Mouse (Mus musculus) midbrain, embryonic 13.5 days (tissue): ENCODE measurements at regions not wholly inside any gene's neighbourhood (a gene's known extent, or its start where the extent isn't known, plus 50 kb on each side); places are given as distances from the start of the nearest gene placed in this dataset.

Experiments
- ATAC-seq: fragments of 200-750 bp; cut with Nextera tagmentation; 2 replicates; pipeline ENCODE4 v1.8.0; 2017; ENCODE audit warnings: mild to moderate bottlenecking, moderate TSS enrichment, moderate library complexity
- H3K27ac ChIP-seq: fragments of 300-500 bp; sonication (generic); 2 replicates; pipeline ENCODE4 v1.5.1; 2015; ENCODE audit warnings: inconsistent platforms, mild to moderate bottlenecking, moderate library complexity
- H3K27me3 ChIP-seq: fragments of 300-500 bp; sonication (generic); 2 replicates; pipeline ENCODE4 v1.6.1; 2015; ENCODE audit warnings: mild to moderate bottlenecking, inconsistent platforms
- H3K36me3 ChIP-seq: fragments of 300-500 bp; sonication (generic); 2 replicates; pipeline ENCODE4 v1.6.1; 2015; ENCODE audit warnings: mild to moderate bottlenecking, inconsistent platforms
- H3K4me1 ChIP-seq: fragments of 300-500 bp; sonication (generic); replicated peaks from 2 replicates; pipeline ENCODE4 v1.6.1; 2015; ENCODE audit warnings: inconsistent platforms
- H3K4me2 ChIP-seq: fragments of 300-500 bp; sonication (generic); replicated peaks from 2 replicates; pipeline ENCODE4 v1.6.1; 2015; ENCODE audit warnings: moderate library complexity, mild to moderate bottlenecking, inconsistent platforms
- H3K4me3 ChIP-seq: fragments of 300-500 bp; sonication (generic); replicated peaks from 2 replicates; pipeline ENCODE4 v1.5.1; 2015; ENCODE audit warnings: mild to moderate bottlenecking, inconsistent platforms
- H3K9ac ChIP-seq: fragments of 300-500 bp; sonication (generic); replicated peaks from 2 replicates; pipeline ENCODE4 v1.6.1; 2015; ENCODE audit warnings: mild to moderate bottlenecking, inconsistent platforms
- H3K9me3 ChIP-seq: fragments of 300-500 bp; sonication (generic); 2 replicates; pipeline ENCODE4 v1.6.1; 2016; ENCODE audit warnings: mild to moderate bottlenecking, inconsistent platforms
- WGBS: fragments of 180-500 bp; shearing (Covaris S2); methylation state at CpG from one replicate; pipeline ENCODE4 v1.1.7; 2015; 5-methylcytosine and 5-hydroxymethylcytosine counted together

DNA sequence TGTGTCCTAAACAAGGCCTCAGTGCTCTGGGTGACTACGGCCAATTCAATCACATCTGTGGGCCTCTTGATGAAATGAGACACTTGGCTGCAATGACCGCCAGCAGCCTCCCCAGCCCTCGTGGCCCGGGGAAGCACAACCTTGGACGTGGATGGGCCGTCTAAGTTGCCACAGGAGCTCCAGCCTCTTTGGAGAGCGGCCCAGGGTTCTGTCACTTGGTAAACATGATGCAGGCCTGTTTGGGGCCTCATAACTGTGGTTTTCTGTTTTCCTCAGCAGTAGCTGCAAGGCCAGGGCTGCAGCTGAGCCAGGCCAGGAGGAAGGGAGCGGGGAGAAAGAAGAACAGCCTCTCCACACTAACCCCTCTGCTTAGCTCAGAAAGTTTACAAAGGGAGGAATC is 105.2 kb upstream of the Zmiz1 start:
- Histone ChIP-seq H3K27me3 (no peaks in the 10 kb centered on the region), H3K36me3 (no peaks in the 10 kb centered on the region), H3K9ac (no peak overlapping the region), H3K27ac (no peak overlapping the region), H3K9me3 (no peaks in the 10 kb centered on the region), H3K4me1 (no peaks in the 10 kb centered on the region; the same call in 1 of the 2 replicates), H3K4me3 (no peak overlapping the region), H3K4me2 (no peak overlapping the region)
- WGBS = 90% methylated on average over 8 of the region's 8 CpGs
- no peak for ATAC-seq

DNA sequence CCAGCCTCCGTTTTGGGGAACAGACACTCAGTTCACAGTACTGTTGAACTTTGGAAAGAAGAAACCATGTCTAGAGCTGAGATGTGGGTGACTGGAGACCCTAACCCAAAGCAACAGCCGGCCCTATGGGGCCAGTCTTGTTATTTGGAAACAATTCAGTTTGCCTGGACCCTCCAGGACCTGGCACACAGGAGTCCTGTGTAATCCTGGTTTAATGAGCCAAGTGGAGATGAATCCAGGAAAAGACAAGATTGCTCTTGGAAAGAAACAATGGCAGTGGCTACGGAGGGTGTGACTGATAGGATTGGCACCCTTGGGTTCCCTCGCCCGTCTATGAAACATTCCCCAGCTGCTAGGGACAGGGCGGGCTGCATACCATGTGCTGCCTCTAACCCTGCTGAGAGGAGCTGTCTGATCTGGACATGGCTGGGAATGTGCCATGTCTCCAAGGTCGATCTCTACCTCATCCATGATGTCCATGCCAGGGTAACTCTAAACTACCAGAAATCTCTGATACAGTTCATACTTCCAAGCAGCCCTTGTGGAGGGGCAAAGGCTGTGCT is 104.6 kb upstream of the Zmiz1 start:
- WGBS = 60% methylated on average over 7 of the region's 7 CpGs
- H3K27ac ChIP-seq = no peak overlapping the region
- no peak overlapping the region for H3K4me3 ChIP-seq
- no peak overlapping the region for H3K4me2 ChIP-seq
- ATAC-seq = no peak
- no peaks in the 10 kb centered on the region for H3K27me3 ChIP-seq
- no peaks in the 10 kb centered on the region; the same call in 1 of the 2 replicates for H3K4me1 ChIP-seq
- H3K36me3 ChIP-seq = no peaks in the 10 kb centered on the region
- no peak overlapping the region for H3K9ac ChIP-seq
- H3K9me3 ChIP-seq = no peaks in the 10 kb centered on the region

- Histone ChIP-seq H3K4me3 (no peak overlapping the region), H3K4me1 (peaks cover 12% of the 10 kb centered on the region), H3K27me3 (no peaks in the 10 kb centered on the region), H3K9me3 (no peaks in the 10 kb centered on the region), H3K9ac (no peak overlapping the region), H3K36me3 (no peaks in the 10 kb centered on the region), H3K27ac (no peak overlapping the region), H3K4me2 (no peak overlapping the region)
- 87% methylated on average over 9 of the region's 9 CpGs for WGBS
- ATAC-seq = no peak
Measured at GRCm38 (mm10) chr14:25357805-25358204, 101.2 kb upstream of the Zmiz1 start.

DNA sequence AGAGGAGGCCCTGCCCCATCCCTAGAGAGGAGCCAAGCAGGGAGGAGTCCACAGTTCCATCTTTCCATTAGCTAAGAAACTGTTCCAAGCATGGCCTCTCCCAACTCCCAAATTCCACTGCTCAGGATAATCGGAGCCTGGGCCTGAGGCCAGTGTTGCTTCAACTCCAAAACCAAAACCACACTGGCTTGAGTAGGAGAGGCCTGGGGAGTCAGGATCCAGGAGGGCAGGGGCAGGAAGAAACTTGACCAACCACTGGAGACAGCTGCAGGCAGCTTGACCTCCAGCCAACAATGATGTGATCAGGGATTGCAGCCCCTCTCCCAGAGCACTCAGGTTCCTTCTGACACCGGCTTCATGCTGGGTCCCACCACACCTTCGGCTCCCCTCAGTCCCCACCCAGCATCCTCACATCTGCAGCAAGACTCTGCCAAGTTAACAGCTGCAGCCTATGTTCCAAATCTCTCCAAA is 99.1 kb upstream of the Zmiz1 start:
- ATAC-seq = no peak
- no peaks in the 10 kb centered on the region for H3K36me3 ChIP-seq
- peaks cover 16% of the 10 kb centered on the region for H3K4me1 ChIP-seq
- WGBS = 87% methylated on average over 3 of the region's 3 CpGs
- no peaks in the 10 kb centered on the region for H3K27me3 ChIP-seq
- H3K9ac ChIP-seq = no peak overlapping the region
- no peak overlapping the region for H3K4me3 ChIP-seq
- no peak overlapping the region for H3K4me2 ChIP-seq
- H3K27ac ChIP-seq = no peak overlapping the region
- no peaks in the 10 kb centered on the region for H3K9me3 ChIP-seq

DNA sequence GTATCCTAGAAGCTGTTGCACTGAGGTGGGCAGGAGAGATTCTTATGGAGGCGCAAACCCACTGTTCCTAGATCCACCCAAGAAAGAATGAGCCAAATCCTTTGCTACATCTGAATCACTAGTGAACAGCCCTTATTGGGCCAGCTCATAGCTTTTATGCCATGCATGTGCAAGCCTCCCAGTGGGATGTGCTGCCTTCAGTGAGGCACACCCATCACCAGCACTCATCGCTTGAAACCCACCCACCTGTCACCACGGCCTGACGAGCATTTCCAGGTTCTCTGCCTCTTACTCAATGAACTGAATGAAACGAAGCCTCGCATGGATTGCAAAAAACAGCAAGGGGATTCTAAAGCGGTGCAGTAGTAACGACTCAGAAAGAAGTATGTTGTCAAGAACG is 98.3 kb upstream of the Zmiz1 start:
- WGBS = 81% methylated on average over 9 of the region's 9 CpGs
- ATAC-seq = no peak
- no peaks in the 10 kb centered on the region for H3K9me3 ChIP-seq
- no peaks in the 10 kb centered on the region for H3K36me3 ChIP-seq
- no peaks in the 10 kb centered on the region for H3K27me3 ChIP-seq
- no peak overlapping the region for H3K4me3 ChIP-seq
- peaks cover 16% of the 10 kb centered on the region for H3K4me1 ChIP-seq
- no peak overlapping the region for H3K9ac ChIP-seq
- no peak overlapping the region for H3K4me2 ChIP-seq
- H3K27ac ChIP-seq = no peak overlapping the region

DNA sequence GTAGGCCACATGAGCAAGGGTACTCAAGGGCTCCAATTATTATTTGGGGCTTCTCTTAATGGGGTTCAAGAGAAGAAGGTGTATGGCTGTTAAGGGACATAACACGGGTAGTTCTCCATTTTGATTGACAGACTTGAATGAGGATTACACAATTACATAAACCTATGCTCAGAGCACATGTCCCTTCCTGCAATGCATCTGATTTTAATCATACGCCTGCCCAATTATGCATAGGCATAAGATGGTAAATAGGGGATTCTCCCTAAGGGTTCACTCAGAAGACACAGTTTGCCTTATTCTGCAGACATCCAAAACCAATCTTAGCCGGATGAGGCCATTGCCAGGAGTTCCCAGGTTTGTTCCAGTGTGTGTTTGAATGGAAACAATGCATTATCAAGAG is 97.9 kb upstream of the Zmiz1 start:
- H3K9me3 ChIP-seq = no peaks in the 10 kb centered on the region
- H3K4me1 ChIP-seq = peaks cover 16% of the 10 kb centered on the region
- no peak overlapping the region for H3K9ac ChIP-seq
- H3K27ac ChIP-seq = no peak overlapping the region
- no peaks in the 10 kb centered on the region for H3K36me3 ChIP-seq
- no peak overlapping the region for H3K4me2 ChIP-seq
- no peak overlapping the region for H3K4me3 ChIP-seq
- 68% methylated on average over 3 of the region's 3 CpGs for WGBS
- H3K27me3 ChIP-seq = no peaks in the 10 kb centered on the region
- ATAC-seq = no peak

DNA sequence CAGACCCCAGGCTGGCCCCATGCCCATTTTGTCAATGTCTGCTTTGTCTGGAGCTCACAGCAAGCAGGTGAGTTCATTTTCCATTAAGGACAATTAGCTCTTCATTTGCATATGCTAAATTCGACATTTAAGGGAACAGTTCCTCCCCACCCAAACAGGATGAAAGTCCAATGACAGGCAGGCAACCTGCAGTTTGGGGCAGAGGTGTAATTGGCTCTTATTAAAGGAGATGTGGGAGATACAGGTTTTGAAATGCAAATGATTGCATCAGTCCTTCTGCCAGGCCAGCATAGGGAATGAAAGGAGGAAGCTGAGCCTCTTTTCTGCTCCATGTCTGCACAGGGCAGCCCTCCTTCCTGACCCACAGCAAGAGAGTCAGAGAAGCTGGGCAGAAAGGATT is 96.2 kb upstream of the Zmiz1 start:
- H3K4me3 ChIP-seq = no peak overlapping the region
- H3K9me3 ChIP-seq = no peaks in the 10 kb centered on the region
- no peaks in the 10 kb centered on the region for H3K36me3 ChIP-seq
- ATAC-seq = no peak
- H3K4me1 ChIP-seq = peaks cover 16% of the 10 kb centered on the region
- 22% methylated on average over 1 of the region's 1 CpGs for WGBS
- H3K27me3 ChIP-seq = no peaks in the 10 kb centered on the region
- H3K4me2 ChIP-seq = no peak overlapping the region
- 0 out of 2 replicates have a peak overlapping the region, but pooled peaks have one; percentile 17 for H3K27ac ChIP-seq
- peak overlapping the region; percentile 24; the same call in 1 of the 2 replicates for H3K9ac ChIP-seq

DNA sequence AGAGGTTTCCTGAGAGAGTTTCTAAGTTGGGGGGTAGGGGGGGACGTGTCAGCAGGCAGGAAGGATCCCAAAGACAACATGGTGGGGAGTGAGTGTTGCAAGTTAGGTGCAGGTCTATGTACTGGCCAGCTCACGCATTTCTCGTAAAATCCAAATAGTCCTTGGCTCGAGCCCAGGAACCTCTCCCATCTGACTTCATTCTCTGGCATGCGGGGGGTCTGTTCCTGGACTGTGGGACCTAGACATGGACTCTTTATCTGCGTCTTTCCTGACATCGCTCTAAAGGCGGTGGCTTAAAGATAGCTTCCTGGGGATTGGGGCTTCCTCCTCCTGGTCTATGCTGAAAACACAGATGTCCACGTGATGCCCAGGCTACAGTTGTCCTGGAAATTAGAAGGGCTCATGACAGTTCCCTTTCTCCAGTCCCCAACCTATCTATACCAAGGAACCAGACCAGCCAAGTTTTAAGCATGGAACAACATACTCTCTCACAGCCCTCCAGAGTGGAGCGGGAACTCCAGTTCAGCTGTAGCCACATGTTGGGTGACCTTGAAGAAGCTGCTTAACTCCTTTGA is 93.7 kb upstream of the Zmiz1 start:
- Histone ChIP-seq H3K9ac (no peak overlapping the region), H3K9me3 (no peaks in the 10 kb centered on the region), H3K36me3 (peaks cover 12% of the 10 kb centered on the region; the same call in 1 of the 2 replicates), H3K4me1 (peaks cover 20% of the 10 kb centered on the region), H3K27me3 (no peaks in the 10 kb centered on the region), H3K4me3 (no peak overlapping the region), H3K4me2 (no peak overlapping the region), H3K27ac (no peak overlapping the region)
- no peak for ATAC-seq
- WGBS = 91% methylated on average over 10 of the region's 10 CpGs

- H3K4me2 ChIP-seq = no peak overlapping the region
- H3K36me3 ChIP-seq = peaks cover 12% of the 10 kb centered on the region; the same call in 1 of the 2 replicates
- no peak overlapping the region for H3K4me3 ChIP-seq
- 85% methylated on average over 5 of the region's 5 CpGs for WGBS
- H3K27ac ChIP-seq = no peak overlapping the region
- no peak for ATAC-seq
- H3K9ac ChIP-seq = no peak overlapping the region
- no peaks in the 10 kb centered on the region for H3K27me3 ChIP-seq
- H3K4me1 ChIP-seq = peaks cover 24% of the 10 kb centered on the region
- H3K9me3 ChIP-seq = no peaks in the 10 kb centered on the region
Measured at GRCm38 (mm10) chr14:25366009-25366408, 93.0 kb upstream of the Zmiz1 start.

- Histone ChIP-seq H3K4me1 (peaks cover 30% of the 10 kb centered on the region), H3K9ac (no peak overlapping the region), H3K27me3 (no peaks in the 10 kb centered on the region), H3K4me3 (no peak overlapping the region), H3K4me2 (no peak overlapping the region), H3K9me3 (no peaks in the 10 kb centered on the region), H3K36me3 (peaks cover 12% of the 10 kb centered on the region; the same call in 1 of the 2 replicates), H3K27ac (peak overlapping the region; percentile 68)
- WGBS = 85% methylated on average over 6 of the region's 6 CpGs
- no peak for ATAC-seq
Measured at GRCm38 (mm10) chr14:25370306-25371020, 88.5 kb upstream of the Zmiz1 start.

- ATAC-seq = no peak
- H3K9ac ChIP-seq = no peak overlapping the region
- peaks cover 33% of the 10 kb centered on the region for H3K4me1 ChIP-seq
- H3K27ac ChIP-seq = peak overlapping the region; percentile 68
- no peaks in the 10 kb centered on the region for H3K9me3 ChIP-seq
- no peaks in the 10 kb centered on the region for H3K27me3 ChIP-seq
- 83% methylated on average over 5 of the region's 5 CpGs for WGBS
- H3K36me3 ChIP-seq = peaks cover 12% of the 10 kb centered on the region; the same call in 1 of the 2 replicates
- no peak overlapping the region for H3K4me3 ChIP-seq
- H3K4me2 ChIP-seq = no peak overlapping the region
Measured at GRCm38 (mm10) chr14:25371021-25371400, 88.0 kb upstream of the Zmiz1 start.

- H3K4me3 ChIP-seq = no peak overlapping the region
- 55% methylated on average over 4 of the region's 4 CpGs for WGBS
- H3K9ac ChIP-seq = 0 out of 2 replicates have a peak overlapping the region, but pooled peaks have one; percentile 2
- H3K4me1 ChIP-seq = peaks cover 38% of the 10 kb centered on the region
- peaks cover 12% of the 10 kb centered on the region; the same call in 1 of the 2 replicates for H3K36me3 ChIP-seq
- no peaks in the 10 kb centered on the region for H3K27me3 ChIP-seq
- no peak overlapping the region for H3K4me2 ChIP-seq
- peak; percentile 77 for ATAC-seq
- peak overlapping the region; percentile 68 for H3K27ac ChIP-seq
- H3K9me3 ChIP-seq = no peaks in the 10 kb centered on the region
Measured at GRCm38 (mm10) chr14:25371661-25372060, 87.3 kb upstream of the Zmiz1 start.
